Mouse (Mus musculus): ENCODE results near the gene Mrps5.
"Not testable (repeated sequence)": the region's sequence is repeated elsewhere in the genome, so short reads cannot be mapped to it uniquely, and the experiment has no call there.

Gene Mrps5

GRCm38 (mm10) chr2:127586694-127587513 is at the start of gene Mrps5, which contains the start of gene Zfp661:
Gene Mrps5 (plus strand): TSS chr2:127587222.
Gene Zfp661 (minus strand): TSS chr2:127587094.
- peak; percentile 20 for DNase-seq (ENCODE audit: low spot score)

- DNase-seq (ENCODE audit: low spot score): no peak
Observed at GRCm38 (mm10) chr2:127537548-127537947, 49.5 kb upstream of the Mrps5 start.

GRCm38 (mm10) chr2:127539494-127539893 is 47.5 kb upstream of the Mrps5 start:
- no peak for DNase-seq (ENCODE audit: low spot score)

GRCm38 (mm10) chr2:127541185-127541584 is 45.8 kb upstream of the Mrps5 start, which contains the start of gene Prom2:
Gene Prom2 (minus strand): TSS chr2:127541467.
- no peak for DNase-seq (ENCODE audit: low spot score)

- no peak for DNase-seq (ENCODE audit: low spot score)
Observed at GRCm38 (mm10) chr2:127541697-127542096, 45.3 kb upstream of the Mrps5 start.

- DNase-seq (ENCODE audit: low spot score): no peak
Observed at GRCm38 (mm10) chr2:127548342-127549074, 38.5 kb upstream of the Mrps5 start.

- DNase-seq (ENCODE audit: low spot score): no peak
Observed at GRCm38 (mm10) chr2:127549711-127550110, 37.3 kb upstream of the Mrps5 start.

GRCm38 (mm10) chr2:127550446-127550845 is 36.6 kb upstream of the Mrps5 start:
- DNase-seq (ENCODE audit: low spot score): no peak

- no peak for DNase-seq (ENCODE audit: low spot score)
Observed at GRCm38 (mm10) chr2:127551078-127551477, 35.9 kb upstream of the Mrps5 start.

- DNase-seq (ENCODE audit: low spot score): no peak
Observed at GRCm38 (mm10) chr2:127559070-127559966, 27.7 kb upstream of the Mrps5 start.

GRCm38 (mm10) chr2:127573322-127573721 is 13.7 kb upstream of the Mrps5 start:
- no peak for DNase-seq (ENCODE audit: low spot score)

- peak; percentile 68 for DNase-seq (ENCODE audit: low spot score)
Observed at GRCm38 (mm10) chr2:127584436-127584858, 2.6 kb upstream of the Mrps5 start.

- no peak for DNase-seq (ENCODE audit: low spot score)
Observed at GRCm38 (mm10) chr2:127587514-127587844, 457 bp downstream of the Mrps5 start.

- no peak for DNase-seq (ENCODE audit: low spot score)
Observed at GRCm38 (mm10) chr2:127588897-127589296, 1.9 kb downstream of the Mrps5 start.

- DNase-seq (ENCODE audit: low spot score): no peak
Observed at GRCm38 (mm10) chr2:127590204-127590603, 3.2 kb downstream of the Mrps5 start.

- DNase-seq (ENCODE audit: low spot score): no peak
Observed at GRCm38 (mm10) chr2:127590840-127591239, 3.8 kb downstream of the Mrps5 start.

GRCm38 (mm10) chr2:127603383-127603782 is 16.4 kb downstream of the Mrps5 start:
- not testable (repeated sequence) for DNase-seq (ENCODE audit: low spot score)

GRCm38 (mm10) chr2:127605203-127605602 is 18.2 kb downstream of the Mrps5 start:
- no peak for DNase-seq (ENCODE audit: low spot score)

- DNase-seq (ENCODE audit: low spot score): no peak
Observed at GRCm38 (mm10) chr2:127608234-127608633, 21.2 kb downstream of the Mrps5 start.

- DNase-seq (ENCODE audit: low spot score): no peak
Observed at GRCm38 (mm10) chr2:127608986-127609385, 22.0 kb downstream of the Mrps5 start.

- DNase-seq (ENCODE audit: low spot score): no peak
Observed at GRCm38 (mm10) chr2:127611386-127611785, 24.4 kb downstream of the Mrps5 start.

- no peak for DNase-seq (ENCODE audit: low spot score)
Observed at GRCm38 (mm10) chr2:127612288-127612687, 25.3 kb downstream of the Mrps5 start.

Data from urinary bladder, postnatal 10 days (tissue).